Mouse (Mus musculus) right cerebral cortex, postnatal 14 days (tissue): ENCODE data around the gene Gnptg.

Experiments used
- DNase-seq: peaks from one replicate; pipeline ENCODE4 v3.0.0; 2022

Gnptg gene

GRCm38 (mm10) chr17:25239695-25240636, at the start of gene Gnptg, which contains the start of gene Tsr3:
Gene Gnptg, minus strand, starts transcription at chr17:25240124.
Gene Tsr3, plus strand, starts transcription at chr17:25240170.
- peak; percentile 79 for DNase-seq

- DNase-seq: peak; percentile 50
Observed at GRCm38 (mm10) chr17:25288842-25289241, 48.9 kb upstream of the Gnptg start.

- DNase-seq: peak; percentile 47
Observed at GRCm38 (mm10) chr17:25285033-25285432, 45.1 kb upstream of the Gnptg start.

- DNase-seq: no peak
Observed at GRCm38 (mm10) chr17:25282133-25282532, 42.2 kb upstream of the Gnptg start.

- no peak for DNase-seq
Observed at GRCm38 (mm10) chr17:25275833-25276232, 35.9 kb upstream of the Gnptg start.

GRCm38 (mm10) chr17:25274571-25275346, 34.8 kb upstream of the Gnptg start, which contains the start of gene Ube2i:
Gene Ube2i, minus strand, starts transcription at chr17:25274622.
- DNase-seq: no peak

GRCm38 (mm10) chr17:25273706-25274501, 34.0 kb upstream of the Gnptg start:
- peak; percentile 88 for DNase-seq

GRCm38 (mm10) chr17:25272951-25273705, 33.2 kb upstream of the Gnptg start:
- DNase-seq: peak; percentile 81

GRCm38 (mm10) chr17:25272326-25272725, 32.4 kb upstream of the Gnptg start:
- no peak for DNase-seq

GRCm38 (mm10) chr17:25270795-25271335, 30.9 kb upstream of the Gnptg start:
- DNase-seq: no peak

- DNase-seq: no peak
Observed at GRCm38 (mm10) chr17:25264453-25264852, 24.5 kb upstream of the Gnptg start.

GRCm38 (mm10) chr17:25257804-25258261, 17.9 kb upstream of the Gnptg start:
- DNase-seq: no peak

- DNase-seq: no peak
Observed at GRCm38 (mm10) chr17:25256140-25256754, 16.3 kb upstream of the Gnptg start, which contains the start of gene Baiap3. Gene Baiap3, minus strand, starts transcription at chr17:25256364.

GRCm38 (mm10) chr17:25255110-25255509, 15.2 kb upstream of the Gnptg start:
- no peak for DNase-seq

GRCm38 (mm10) chr17:25253760-25254159, 13.8 kb upstream of the Gnptg start:
- peak; percentile 60 for DNase-seq

GRCm38 (mm10) chr17:25252643-25253042, 12.7 kb upstream of the Gnptg start:
- DNase-seq: no peak

GRCm38 (mm10) chr17:25250181-25250835, 10.4 kb upstream of the Gnptg start:
- DNase-seq: no peak

- no peak for DNase-seq
Observed at GRCm38 (mm10) chr17:25248033-25248750, 8.3 kb upstream of the Gnptg start.

GRCm38 (mm10) chr17:25244239-25244638, 4.3 kb upstream of the Gnptg start:
- DNase-seq: no peak
